Mouse (Mus musculus) bone marrow, adult 2 months (tissue): Measurements from ENCODE around the gene Gnat1.

Experiments used
- CTCF ChIP-seq: fragments of 200-500 bp; IDR thresholded peaks from 2 replicates; pipeline ENCODE4 v1.5.1; 2011; ENCODE audit warnings: low read length, control low read depth; ENCODE audit not compliant: control insufficient read depth, insufficient read depth
- POLR2A ChIP-seq: fragments of 200-500 bp; IDR thresholded peaks from 2 replicates; pipeline ENCODE4 v1.6.1; 2011; ENCODE audit warnings: low read depth, mild to moderate bottlenecking, control low read depth, low read length, borderline replicate concordance; ENCODE audit not compliant: control insufficient read depth

DNA sequence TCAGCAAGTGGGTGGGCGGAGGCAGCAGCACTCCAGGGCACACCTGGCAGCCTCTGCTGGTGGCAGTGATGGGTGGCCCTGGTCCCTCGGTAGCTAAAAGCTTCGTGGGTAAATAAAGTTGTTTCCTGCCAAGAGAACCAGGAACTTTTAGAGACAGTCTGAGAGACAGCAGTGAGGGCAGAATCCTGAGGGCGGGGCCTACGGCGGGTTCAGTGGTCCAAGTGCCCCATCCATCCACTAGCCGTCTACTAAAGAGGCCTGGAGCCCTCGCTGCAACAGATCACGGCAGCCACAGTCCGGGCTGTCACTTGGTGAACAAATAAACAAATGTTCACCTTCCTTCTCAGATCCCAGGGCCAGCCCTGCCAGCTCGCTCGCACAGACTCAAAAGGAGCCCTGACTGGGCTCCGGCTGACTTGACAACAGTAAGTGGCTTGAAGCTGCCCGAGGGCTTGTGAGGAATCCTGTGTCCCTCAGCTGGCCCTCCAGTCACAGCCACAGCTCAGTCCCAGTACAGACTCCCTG is 49.5 kb downstream of the Gnat1 start:
- TF ChIP-seq CTCF, result no peak
- no peak for TF ChIP-seq POLR2A
